Mouse (Mus musculus) kidney, embryonic 16.5 days (tissue): ENCODE data around the gene Retsat. TPM values are rescaled to one million over a fixed set of nuclear protein-coding genes. Genes with fewer than 3 reads are reported as not detected.

Experiments
- ATAC-seq: fragments of 200-750 bp; cut with Nextera tagmentation; 2 replicates; pipeline ENCODE4 v1.8.0; 2017; ENCODE audit warnings: moderate TSS enrichment; ENCODE audit not compliant: low FRiP score, low TSS enrichment
- H3K27ac ChIP-seq: fragments of 300-500 bp; sonication (generic); 2 replicates; pipeline ENCODE4 v1.5.1; 2014; ENCODE audit warnings: low read length
- H3K27me3 ChIP-seq: fragments of 300-500 bp; sonication (generic); 2 replicates; pipeline ENCODE4 v1.6.1; 2014; ENCODE audit warnings: low read length, control low read depth, mixed read lengths; ENCODE audit not compliant: insufficient read depth
- H3K36me3 ChIP-seq: fragments of 300-500 bp; sonication (generic); 2 replicates; pipeline ENCODE4 v1.6.1; 2014; ENCODE audit warnings: low read length, control low read depth, mixed read lengths; ENCODE audit not compliant: insufficient read depth
- H3K4me1 ChIP-seq: fragments of 300-500 bp; sonication (generic); 2 replicates; pipeline ENCODE4 v1.6.1; 2014; ENCODE audit warnings: low read length, control low read depth, mixed read lengths; ENCODE audit not compliant: insufficient read depth
- H3K4me2 ChIP-seq: fragments of 300-500 bp; sonication (generic); replicated peaks from 2 replicates; pipeline ENCODE4 v1.6.1; 2014; ENCODE audit warnings: low read depth, low read length
- H3K4me3 ChIP-seq: fragments of 300-500 bp; sonication (generic); 2 replicates; pipeline ENCODE4 v1.5.1; 2014; ENCODE audit warnings: mild to moderate bottlenecking, low read length
- H3K9ac ChIP-seq: fragments of 300-500 bp; sonication (generic); replicated peaks from 2 replicates; pipeline ENCODE4 v1.6.1; 2014; ENCODE audit warnings: low read length
- H3K9me3 ChIP-seq: fragments of 300-500 bp; sonication (generic); 2 replicates; pipeline ENCODE4 v1.6.1; 2016; ENCODE audit warnings: low read length, control low read depth
- WGBS: fragments of 180-500 bp; shearing (Covaris S2); extraction: QIAGEN DNeasy Blood & Tissue Kit; methylation state at CpG from one replicate; pipeline ENCODE4 v1.1.7; 2014; 5-methylcytosine and 5-hydroxymethylcytosine counted together
- polyA plus RNA-seq: library from polyadenylated mRNA; unstranded; fragments of >200 nt; fragmentation: Nextera tagmentation; extraction: Ambion mirVana; gene quantifications from 2 replicates; pipeline ENCODE4 v1.2.1, GENCODE M21; 2015

Gene Retsat
- polyA plus RNA-seq, 1 experiment from 2014 or later: 36.0 TPM

DNA sequence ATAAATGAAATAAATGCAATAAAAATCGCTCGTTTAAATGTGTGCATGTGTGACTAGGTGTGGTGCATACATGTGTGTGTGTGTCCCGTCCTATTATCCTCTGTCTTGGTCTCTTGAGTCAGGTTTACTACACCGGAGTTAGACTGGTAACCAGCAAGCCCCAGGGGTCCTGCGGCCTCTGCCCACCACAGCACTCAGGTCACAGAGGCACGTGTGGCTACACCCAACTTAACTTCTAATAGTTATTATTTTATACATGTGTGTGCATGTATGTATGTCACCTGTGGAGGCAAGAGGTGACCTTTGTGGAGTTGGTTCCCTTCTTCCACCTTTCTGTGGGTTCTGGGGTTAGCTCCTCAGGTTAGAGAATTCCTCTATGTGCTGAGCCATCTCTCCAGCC lies 56.1 kb downstream of the Retsat start:
- Histone ChIP-seq H3K27ac (peak overlapping the region; percentile 97), H3K9ac (no peak overlapping the region), H3K4me3 (no peak overlapping the region), H3K36me3 (no peaks in the 10 kb centered on the region), H3K27me3 (no peaks in the 10 kb centered on the region), H3K9me3 (no peaks in the 10 kb centered on the region), H3K4me1 (peaks cover 53% of the 10 kb centered on the region), H3K4me2 (no peak overlapping the region)
- WGBS: 92% methylated on average over 6 of the region's 6 CpGs
- no peak for ATAC-seq

DNA sequence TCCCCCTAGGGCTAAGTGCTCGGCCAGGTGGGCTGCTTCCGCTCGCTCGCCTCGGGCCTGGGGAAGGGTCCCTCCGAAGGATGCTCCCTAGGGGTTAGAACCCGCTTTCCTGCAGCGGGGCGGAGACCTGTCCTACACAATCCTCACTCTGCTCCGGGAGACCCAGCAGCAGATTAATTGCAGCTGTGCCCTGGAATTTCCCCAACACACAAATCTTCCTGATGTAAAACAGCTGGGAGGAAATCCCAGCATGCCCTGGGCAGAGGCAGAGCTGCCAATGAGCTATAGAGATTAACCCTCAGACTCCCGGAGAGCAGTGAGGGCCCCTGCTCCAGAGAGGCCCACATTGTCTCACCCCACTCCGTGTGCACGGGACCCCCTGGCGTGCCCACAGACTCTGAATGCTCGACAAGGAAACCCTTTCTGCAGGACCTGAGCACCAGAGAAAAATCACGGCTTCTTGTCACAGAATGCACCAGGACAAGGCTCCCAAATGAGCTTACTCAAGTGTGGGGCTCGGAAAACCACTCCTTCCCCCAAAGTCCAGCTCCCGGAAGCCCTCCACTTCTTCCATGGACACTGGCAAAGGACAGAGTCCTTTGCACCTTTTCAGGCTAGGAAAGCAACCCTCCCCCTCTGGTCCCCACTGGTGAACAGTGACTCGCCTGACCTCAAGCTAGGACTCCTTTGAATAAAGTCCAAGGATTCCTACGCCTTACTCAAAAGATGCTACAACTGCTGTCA lies 57.2 kb downstream of the Retsat start:
- H3K9me3 ChIP-seq: no peaks in the 10 kb centered on the region
- H3K9ac ChIP-seq: peak overlapping the region; percentile 63
- peak overlapping the region; percentile 54 for H3K4me2 ChIP-seq
- H3K4me3 ChIP-seq: peak overlapping the region; percentile 41
- peak overlapping the region; percentile 97 for H3K27ac ChIP-seq
- peaks cover 57% of the 10 kb centered on the region for H3K4me1 ChIP-seq
- ATAC-seq: peak; percentile 91
- no peaks in the 10 kb centered on the region for H3K36me3 ChIP-seq
- 4% methylated on average over 20 of the region's 20 CpGs for WGBS
- H3K27me3 ChIP-seq: no peaks in the 10 kb centered on the region

DNA sequence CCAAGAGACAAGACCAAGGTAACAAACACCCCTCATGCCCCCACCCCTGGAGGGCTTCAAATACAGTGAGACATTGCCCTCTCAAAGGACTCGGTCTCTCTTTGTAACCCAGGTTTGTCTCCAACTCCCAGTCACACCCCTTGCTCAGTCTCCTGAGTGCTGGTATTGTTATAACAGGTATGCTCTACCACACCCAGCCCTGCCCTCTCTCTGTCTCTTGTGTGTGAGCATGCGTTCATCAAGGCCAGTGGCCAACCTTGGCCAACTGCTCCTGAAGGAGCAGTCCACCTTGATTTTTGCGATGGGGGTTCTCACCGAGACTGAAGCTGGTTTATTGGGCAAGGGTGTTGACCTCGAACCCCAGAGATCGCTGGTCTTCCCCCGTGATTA lies 57.8 kb downstream of the Retsat start:
- peak overlapping the region; percentile 54 for H3K4me2 ChIP-seq
- H3K4me1 ChIP-seq: peaks cover 57% of the 10 kb centered on the region
- no peaks in the 10 kb centered on the region for H3K27me3 ChIP-seq
- H3K4me3 ChIP-seq: peak overlapping the region; percentile 41
- H3K36me3 ChIP-seq: no peaks in the 10 kb centered on the region
- H3K9ac ChIP-seq: peak overlapping the region; percentile 62
- H3K27ac ChIP-seq: peak overlapping the region; percentile 97
- ATAC-seq: no peak
- no peaks in the 10 kb centered on the region for H3K9me3 ChIP-seq
- WGBS: 60% methylated on average over 7 of the region's 7 CpGs

DNA sequence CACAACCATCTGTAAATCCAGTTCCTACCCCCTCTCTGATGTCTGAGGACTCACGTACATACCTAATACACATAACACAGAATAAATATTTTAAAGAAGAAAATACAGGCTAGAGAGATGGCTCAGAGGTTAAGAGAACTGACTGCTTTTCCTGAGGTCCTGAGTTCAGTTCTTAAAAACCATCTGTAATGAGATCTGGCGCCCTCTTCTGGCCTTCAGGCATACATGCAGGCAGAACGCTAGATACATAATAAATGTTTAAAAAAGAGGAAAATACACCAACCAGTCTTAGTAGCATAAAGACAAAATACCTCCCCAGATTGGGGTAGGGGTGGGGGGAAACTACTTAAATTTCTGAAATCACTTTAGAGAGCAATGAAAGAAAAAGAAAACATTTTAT lies 59.7 kb downstream of the Retsat start:
- peaks cover 70% of the 10 kb centered on the region for H3K4me1 ChIP-seq
- no peak overlapping the region for H3K9ac ChIP-seq
- H3K4me2 ChIP-seq: no peak overlapping the region
- H3K36me3 ChIP-seq: no peaks in the 10 kb centered on the region
- no peak overlapping the region for H3K27ac ChIP-seq
- H3K9me3 ChIP-seq: no peaks in the 10 kb centered on the region
- no peaks in the 10 kb centered on the region for H3K27me3 ChIP-seq
- H3K4me3 ChIP-seq: no peak overlapping the region
- no peak for ATAC-seq
- 63% methylated on average over 3 of the region's 3 CpGs for WGBS

Other genes with a start within 250 kb of the Retsat start
- gene Tmem150a, start 243.0 kb upstream of the Retsat start, polyA plus RNA-seq: 40.8 and 43.9 TPM in 2 replicates
- 153 and 164 TPM in 2 replicates for gene Rnf181, start 231.5 kb upstream of the Retsat start, polyA plus RNA-seq
- 35.7 and 42.5 TPM in 2 replicates for gene Vamp5, start 218.0 kb upstream of the Retsat start, polyA plus RNA-seq
- gene Vamp8, start 207.8 kb upstream of the Retsat start, polyA plus RNA-seq: 154 and 180 TPM in 2 replicates
- gene Ggcx, start 184.2 kb upstream of the Retsat start, polyA plus RNA-seq: 31.4 and 35.6 TPM in 2 replicates
- gene Mat2a, start 158.9 kb upstream of the Retsat start, polyA plus RNA-seq: 456 and 460 TPM in 2 replicates
- gene Sh2d6, start 76.8 kb upstream of the Retsat start, polyA plus RNA-seq: 0.17 TPM in 1 of 2 replicates, not detected in the other
- 83.1 and 94.3 TPM in 2 replicates for gene Capg, start 54.1 kb upstream of the Retsat start, polyA plus RNA-seq
- gene Elmod3, start 62 bp upstream of the Retsat start, polyA plus RNA-seq: 18.9 and 19.5 TPM in 2 replicates
- 43.3 and 46.3 TPM in 2 replicates for gene Tgoln1, start 18.5 kb downstream of the Retsat start, polyA plus RNA-seq
- 31.5 and 35.6 TPM in 2 replicates for gene Tcf7l1, start 190.8 kb downstream of the Retsat start, polyA plus RNA-seq